Mouse (Mus musculus) spleen, embryonic (tissue): ENCODE measurements around the gene Supt4a.

ENCODE experiments used
- CTCF ChIA-PET: fragments of 350-600 bp; sonication (Branson Sonifier 250); formaldehyde crosslinking; loops from one replicate; lab custom pipeline; 2022; lab: Charles Lee

The Supt4a gene

GRCm38 (mm10) chr11:87737175-87737740, at the start of gene Supt4a:
Gene Supt4a (plus strand): TSS chr11:87737552.
- CTCF ChIA-PET, result no interaction called here

- CTCF ChIA-PET, result interaction anchor here (1.6 kb wide), 1 partner anchor 12 kb away, joined by 3 read pairs; no protein-coding TSS in a partner anchor
These were observed 48.7 kb upstream of the Supt4a start for GRCm38 (mm10) chr11:87688478-87689203.

- CTCF ChIA-PET, result no interaction called here
These were observed 47.9 kb upstream of the Supt4a start for GRCm38 (mm10) chr11:87689402-87689808.

- CTCF ChIA-PET, result no interaction called here
These were observed 47.2 kb upstream of the Supt4a start for GRCm38 (mm10) chr11:87690054-87690740.

GRCm38 (mm10) chr11:87697131-87697682, 40.1 kb upstream of the Supt4a start:
- CTCF ChIA-PET, result no interaction called here

DNA sequence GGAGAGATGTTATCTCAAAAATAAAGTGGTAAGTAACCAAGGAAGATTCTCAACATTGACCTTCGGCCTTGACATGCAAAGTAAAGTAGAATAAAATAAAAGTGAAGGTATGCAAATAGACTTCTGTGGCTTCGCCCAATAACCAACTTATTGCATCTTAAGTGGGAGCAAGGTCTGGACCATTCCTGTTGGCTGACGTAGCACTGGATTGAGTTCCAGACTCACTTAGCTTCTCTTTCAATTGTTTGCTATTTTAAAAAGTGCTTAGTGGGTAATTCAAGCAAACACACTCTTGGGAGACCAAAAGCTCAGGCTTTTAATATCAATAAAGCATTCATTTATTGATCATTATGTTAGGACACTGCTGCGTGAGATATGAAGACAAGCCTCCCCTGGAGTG, 39.2 kb upstream of the Supt4a start:
- CTCF ChIA-PET, result no interaction called here

DNA sequence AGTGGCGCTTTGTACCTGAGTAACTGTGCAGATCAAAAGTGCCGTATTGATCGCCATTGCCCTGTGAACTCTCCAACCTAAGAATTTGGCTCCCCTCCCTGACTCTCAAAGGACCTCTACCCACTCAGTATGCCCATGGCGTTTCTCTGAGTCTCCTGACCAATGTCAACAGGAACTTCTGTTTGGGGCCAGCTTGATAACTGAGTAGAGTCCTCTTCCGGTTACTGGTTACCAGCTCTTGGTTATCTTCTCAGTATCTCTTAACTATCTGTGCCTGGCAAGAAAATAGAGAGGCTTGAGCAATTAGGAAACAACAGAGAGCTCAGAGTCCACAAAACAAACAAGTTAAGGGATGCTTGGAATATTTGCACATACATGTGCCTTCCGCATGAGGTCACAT, 36.2 kb upstream of the Supt4a start:
- CTCF ChIA-PET, result no interaction called here

- CTCF ChIA-PET, result no interaction called here
These were observed 35.3 kb upstream of the Supt4a start for GRCm38 (mm10) chr11:87701877-87702620.

- CTCF ChIA-PET, result no interaction called here
These were observed 33.7 kb upstream of the Supt4a start for GRCm38 (mm10) chr11:87703654-87704053.

DNA sequence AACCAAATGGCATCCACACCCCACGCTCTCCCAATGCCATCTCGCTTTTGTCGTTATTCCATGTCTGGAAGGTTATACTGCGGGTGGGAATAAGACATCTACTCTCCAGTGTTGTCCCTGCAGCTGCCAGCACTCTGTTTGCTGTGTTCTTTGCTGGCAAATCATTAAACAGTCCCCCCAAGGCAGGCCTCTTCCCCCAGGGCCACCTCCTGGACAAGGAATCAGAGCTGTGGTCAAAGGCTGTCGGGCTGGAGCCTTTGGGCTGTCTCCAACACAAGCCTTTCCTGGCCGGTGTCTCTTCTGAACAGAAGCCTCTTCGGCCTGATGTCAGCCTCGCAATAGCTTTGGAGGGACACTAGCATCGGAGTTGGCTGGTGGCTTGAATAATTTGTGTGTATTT, 33.1 kb upstream of the Supt4a start:
- CTCF ChIA-PET, result no interaction called here

- CTCF ChIA-PET, result interaction anchor here (0.7 kb wide), 1 partner anchor 11 kb away, joined by 3 read pairs; no protein-coding TSS in a partner anchor
These were observed 29.8 kb upstream of the Supt4a start for GRCm38 (mm10) chr11:87707570-87707969.

DNA sequence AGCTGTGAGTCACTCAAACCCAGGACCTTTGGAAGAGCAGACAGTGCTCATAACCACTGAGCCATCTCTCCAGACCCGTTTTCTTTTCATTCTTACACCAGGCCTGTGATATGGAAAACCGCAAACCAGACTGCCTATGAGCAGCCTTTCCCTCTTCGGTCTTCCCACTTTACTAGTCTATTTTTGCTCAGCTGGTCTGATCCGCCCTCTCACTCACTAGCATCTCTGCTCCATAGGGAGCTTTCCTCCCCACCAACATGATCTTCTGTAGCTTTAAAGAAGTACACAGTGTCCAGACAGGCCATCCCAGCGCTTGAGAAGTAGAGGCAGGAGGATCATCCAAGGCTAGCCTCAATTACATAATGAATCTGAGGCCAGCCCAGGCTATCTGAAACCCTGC, 28.4 kb upstream of the Supt4a start:
- CTCF ChIA-PET, result no interaction called here

- CTCF ChIA-PET, result interaction anchor here (0.6 kb wide), 1 partner anchor 1299 kb away, joined by 16 read pairs; no protein-coding TSS in a partner anchor
These were observed 27.7 kb upstream of the Supt4a start for GRCm38 (mm10) chr11:87709513-87710261.

- CTCF ChIA-PET, result interaction anchor here (0.6 kb wide), 1 partner anchor 1299 kb away, joined by 16 read pairs; no protein-coding TSS in a partner anchor
These were observed 27.1 kb upstream of the Supt4a start for GRCm38 (mm10) chr11:87710262-87710615.

- CTCF ChIA-PET, result no interaction called here
These were observed 25.2 kb upstream of the Supt4a start for GRCm38 (mm10) chr11:87712188-87712587.

DNA sequence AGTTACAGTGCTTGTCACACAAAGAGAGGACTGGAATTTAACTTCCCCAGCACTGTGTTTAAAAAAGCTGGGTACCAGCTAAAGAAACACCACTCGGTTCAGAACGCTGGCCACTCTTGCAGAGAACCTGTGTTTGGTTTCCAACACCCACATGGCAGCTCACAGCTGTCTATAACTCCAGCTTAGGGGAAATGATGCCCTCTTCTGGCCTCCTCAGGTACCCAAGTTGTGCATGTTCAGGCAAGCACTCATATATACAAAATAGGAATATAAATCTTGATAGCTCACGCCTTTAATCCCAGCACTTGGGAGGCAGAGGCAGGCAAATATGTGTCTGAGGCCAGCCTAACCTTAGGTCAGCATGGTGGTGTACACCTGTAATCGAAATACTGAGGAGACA, 21.4 kb upstream of the Supt4a start:
- CTCF ChIA-PET, result interaction anchor here (0.7 kb wide), 1 partner anchor 264 kb away, joined by 3 read pairs; no protein-coding TSS in a partner anchor

DNA sequence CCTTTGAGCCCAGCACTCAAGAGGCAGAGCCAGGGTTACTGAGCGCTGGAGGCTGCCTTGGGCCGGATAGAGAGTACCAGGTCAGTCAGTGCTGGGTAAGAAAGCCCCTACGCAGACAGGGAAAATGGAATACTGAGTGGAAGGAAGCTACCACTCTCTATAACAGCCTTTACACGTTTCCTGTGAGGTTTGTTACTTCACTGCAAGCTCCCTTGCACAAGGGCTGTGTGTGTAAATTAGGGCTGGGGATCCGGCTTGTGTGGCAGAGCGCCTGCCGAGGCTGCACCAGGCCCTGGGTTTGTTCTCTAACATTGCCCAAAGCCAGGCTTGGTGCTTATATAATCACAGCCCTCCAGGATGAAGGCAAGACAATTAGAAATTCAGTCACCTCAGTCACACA, 17.8 kb upstream of the Supt4a start:
- CTCF ChIA-PET, result interaction anchor here (0.8 kb wide), 1 partner anchor 10 kb away, joined by 3 read pairs; no protein-coding TSS in a partner anchor

GRCm38 (mm10) chr11:87720324-87720723, 17.0 kb upstream of the Supt4a start:
- CTCF ChIA-PET, result interaction anchor here (0.6 kb wide), 1 partner anchor 40 kb away, joined by 4 read pairs; no protein-coding TSS in a partner anchor

- CTCF ChIA-PET, result interaction anchor here (0.6 to 0.7 kb wide), 2 partner anchors 38 to 39 kb away, joined by 4 to 6 read pairs; no protein-coding TSS in a partner anchor
These were observed 16.5 kb upstream of the Supt4a start for GRCm38 (mm10) chr11:87720839-87721238.

GRCm38 (mm10) chr11:87722168-87722567, 15.2 kb upstream of the Supt4a start:
- CTCF ChIA-PET, result no interaction called here
